Mouse (Mus musculus): Measurements from ENCODE around the gene Hemgn.

- TF ChIP-seq CTCF (IDR thresholded peaks at IDR 0.05; ENCODE audit: low read depth, low read length) (no peak), POLR2A (IDR thresholded peaks at IDR 0.05; ENCODE audit: extremely low read depth, insufficient read depth, low read length) (no peak)
These were observed 45.8 kb downstream of the Hemgn start for GRCm38 (mm10) chr4:46367487-46367959.
